Mouse (Mus musculus) thymus, adult 2 months (tissue): Measurements from ENCODE around the gene Bcap29. TPM values are rescaled to one million over a fixed set of nuclear protein-coding genes. Genes with fewer than 3 reads are reported as not detected.

Source experiments
- DNase-seq: peaks from one replicate; pipeline ENCODE4 v3.0.0; 2021
- H3K27ac ChIP-seq: fragments of 200-500 bp; 2 replicates; pipeline ENCODE4 v1.5.1; 2012; ENCODE audit warnings: low read length, control low read depth; ENCODE audit not compliant: control insufficient read depth, insufficient read depth
- H3K27me3 ChIP-seq: fragments of 200-500 bp; 2 replicates; pipeline ENCODE4 v1.6.1; 2012; ENCODE audit warnings: mild to moderate bottlenecking, low read length, moderate library complexity, mixed read lengths; ENCODE audit not compliant: control insufficient read depth, insufficient read depth
- H3K36me3 ChIP-seq: fragments of 200-500 bp; 2 replicates; pipeline ENCODE4 v1.6.1; 2012; ENCODE audit warnings: mild to moderate bottlenecking, low read length, moderate library complexity; ENCODE audit not compliant: control insufficient read depth, insufficient read depth
- H3K4me1 ChIP-seq: fragments of 200-500 bp; replicated peaks from 2 replicates; pipeline ENCODE4 v1.6.1; 2012; ENCODE audit warnings: low read length; ENCODE audit not compliant: control insufficient read depth, insufficient read depth
- H3K4me3 ChIP-seq: fragments of 200-500 bp; 2 replicates; pipeline ENCODE4 v1.5.1; 2012; ENCODE audit warnings: mild to moderate bottlenecking, low read length, control low read depth, moderate library complexity; ENCODE audit not compliant: control insufficient read depth, insufficient read depth
- CTCF ChIP-seq: fragments of 200-500 bp; IDR thresholded peaks from 2 replicates; pipeline ENCODE4 v1.5.1; 2012; ENCODE audit warnings: mild to moderate bottlenecking, control low read depth, low read length, moderate library complexity, borderline replicate concordance; ENCODE audit not compliant: control insufficient read depth, poor library complexity, insufficient read depth; ENCODE audit errors: extremely low read depth
- POLR2A ChIP-seq: fragments of 200-500 bp; IDR thresholded peaks from 2 replicates; pipeline ENCODE4 v1.6.1; 2012; ENCODE audit warnings: mild to moderate bottlenecking, low read length, control low read depth, moderate library complexity; ENCODE audit not compliant: control insufficient read depth, poor library complexity, insufficient read depth; ENCODE audit errors: extremely low read depth
- WGBS: fragments of 180-500 bp; shearing (Covaris S2); methylation state at CpG from one replicate; pipeline ENCODE4 v1.1.7; 2018; 5-methylcytosine and 5-hydroxymethylcytosine counted together
- polyA plus RNA-seq: library from polyadenylated mRNA; depleted of rRNA; stranded (reverse); fragments of >200 nt; gene quantifications from 2 replicates; pipeline ENCODE4 v1.2.3, GENCODE M21; 2012; rRNA removed

The Bcap29 gene
- polyA plus RNA-seq, 1 experiment: 3.9 TPM

DNA sequence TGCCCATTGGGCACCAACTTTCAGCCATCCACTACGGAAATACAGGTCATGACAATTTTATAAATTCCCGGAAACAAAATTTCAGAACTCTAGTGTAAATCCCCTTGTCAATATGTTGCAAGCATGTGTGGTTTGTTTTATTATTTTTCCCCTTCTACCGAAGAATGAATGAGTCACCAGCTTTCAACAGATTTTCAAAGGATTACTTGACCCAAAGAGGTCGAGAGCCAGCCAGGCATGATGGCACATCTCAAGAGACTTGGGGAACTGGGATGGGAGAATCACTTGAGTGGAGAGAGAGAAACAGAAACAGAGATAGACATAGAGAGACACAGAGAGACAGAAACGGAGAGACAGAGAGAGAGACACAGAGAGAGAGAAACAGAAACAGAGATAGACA, 73.7 kb downstream of the Bcap29 start:
- 84% methylated on average over 5 of the region's 5 CpGs for WGBS
- Histone ChIP-seq H3K4me3 (no peak overlapping the region), H3K27me3 (peaks cover 19% of the 10 kb centered on the region), H3K4me1 (no peaks in the 10 kb centered on the region), H3K36me3 (no peaks in the 10 kb centered on the region), H3K27ac (no peak overlapping the region)
- TF ChIP-seq CTCF: no peak
- TF ChIP-seq POLR2A: no peak
- no peak for DNase-seq

DNA sequence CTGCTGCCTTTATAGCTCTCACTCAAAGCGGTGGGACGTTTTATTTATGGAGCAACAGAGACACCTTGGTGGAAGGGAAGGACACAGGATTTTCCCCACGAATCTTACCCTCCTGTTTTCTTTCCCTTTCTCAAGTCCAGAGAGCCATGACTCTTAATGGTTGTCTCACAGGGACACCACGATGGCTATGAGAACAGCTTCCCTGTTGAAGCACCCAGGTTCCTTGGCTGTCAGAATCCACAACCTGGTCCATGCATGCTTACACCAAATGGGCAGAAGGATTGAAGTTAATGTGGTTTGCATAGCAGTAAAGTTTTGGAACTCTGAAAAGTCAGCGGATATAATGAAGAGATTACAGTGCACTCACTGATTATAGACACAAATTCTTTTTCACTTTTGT, 74.5 kb downstream of the Bcap29 start:
- H3K4me3 ChIP-seq: no peak overlapping the region
- no peak for TF ChIP-seq POLR2A
- no peak for TF ChIP-seq CTCF
- H3K27me3 ChIP-seq: peaks cover 19% of the 10 kb centered on the region
- H3K27ac ChIP-seq: no peak overlapping the region
- 23% methylated on average over 5 of the region's 5 CpGs for WGBS
- DNase-seq: no peak
- no peaks in the 10 kb centered on the region for H3K4me1 ChIP-seq
- H3K36me3 ChIP-seq: no peaks in the 10 kb centered on the region

DNA sequence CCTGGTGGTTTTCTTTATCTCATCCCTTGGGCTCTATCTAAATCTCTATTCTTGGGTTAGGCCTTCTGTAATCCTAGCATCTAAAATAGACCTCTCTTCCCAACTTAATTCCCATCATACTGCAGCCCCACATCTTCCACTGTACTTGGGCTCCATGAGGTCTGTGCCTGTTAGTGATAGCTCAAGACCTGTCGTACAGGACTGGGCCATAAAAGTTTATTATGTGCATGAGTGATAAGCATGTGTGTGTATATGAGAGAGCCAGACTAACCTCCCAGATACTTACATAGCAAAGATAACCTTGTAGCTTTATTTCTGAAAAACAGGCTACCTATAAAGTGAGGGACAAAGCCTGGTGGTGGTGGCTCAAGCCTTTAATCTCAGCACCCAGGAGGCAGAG, 80.1 kb downstream of the Bcap29 start:
- Histone ChIP-seq H3K36me3 (no peaks in the 10 kb centered on the region), H3K4me3 (no peak overlapping the region), H3K27me3 (peaks cover 9% of the 10 kb centered on the region), H3K27ac (no peak overlapping the region), H3K4me1 (no peaks in the 10 kb centered on the region)
- DNase-seq: no peak
- 96% methylated on average over 1 of the region's 1 CpGs for WGBS
- TF ChIP-seq CTCF: no peak
- no peak for TF ChIP-seq POLR2A

DNA sequence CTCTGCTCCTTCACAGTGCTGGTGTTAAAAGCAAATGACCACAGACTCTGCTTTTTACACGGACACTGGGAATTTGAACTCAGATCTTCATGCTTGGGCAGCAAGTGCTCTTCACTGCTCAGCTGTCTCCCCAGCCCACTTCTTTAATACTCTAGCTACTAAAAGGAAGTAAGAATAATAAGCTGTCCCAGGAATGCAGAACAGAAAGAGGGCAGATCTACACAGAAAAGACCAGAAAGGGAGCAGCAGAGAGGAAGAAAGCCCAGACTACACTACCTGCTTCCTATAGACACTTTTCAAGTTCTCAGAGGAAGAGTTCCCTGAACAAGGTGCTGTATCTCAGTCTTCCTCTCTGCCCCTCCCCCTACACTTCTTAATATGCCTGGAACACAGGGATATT, 83.2 kb downstream of the Bcap29 start:
- no peak overlapping the region for H3K27ac ChIP-seq
- H3K4me1 ChIP-seq: no peaks in the 10 kb centered on the region
- H3K4me3 ChIP-seq: no peak overlapping the region
- no peaks in the 10 kb centered on the region for H3K27me3 ChIP-seq
- no peak for TF ChIP-seq CTCF
- no peak for TF ChIP-seq POLR2A
- WGBS: 70% methylated on average over 1 of the region's 1 CpGs
- H3K36me3 ChIP-seq: no peaks in the 10 kb centered on the region
- DNase-seq: no peak

DNA sequence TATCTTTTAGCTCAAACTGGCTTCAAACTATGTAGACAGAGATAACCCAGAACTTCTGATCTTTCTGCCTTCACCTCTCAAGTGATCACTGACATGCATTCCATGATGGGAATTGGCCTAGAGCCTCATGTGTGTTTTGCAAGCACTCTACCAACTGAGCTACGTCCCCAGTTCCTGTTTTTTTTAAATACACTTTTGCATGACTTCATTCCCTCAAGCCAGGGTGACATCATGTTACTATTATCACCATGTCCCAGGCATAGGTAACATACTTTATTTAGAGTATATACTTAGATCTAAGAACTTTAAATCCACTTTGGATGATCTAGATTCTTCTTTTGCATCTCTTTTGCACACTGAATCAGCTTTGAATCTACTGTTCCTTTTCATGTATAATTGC, 88.4 kb downstream of the Bcap29 start:
- Histone ChIP-seq H3K4me3 (no peak overlapping the region), H3K36me3 (no peaks in the 10 kb centered on the region), H3K27me3 (no peaks in the 10 kb centered on the region), H3K4me1 (no peaks in the 10 kb centered on the region), H3K27ac (no peak overlapping the region)
- DNase-seq: no peak
- TF ChIP-seq CTCF (no peak), POLR2A (no peak)
- WGBS: 24% methylated on average over 1 of the region's 1 CpGs

DNA sequence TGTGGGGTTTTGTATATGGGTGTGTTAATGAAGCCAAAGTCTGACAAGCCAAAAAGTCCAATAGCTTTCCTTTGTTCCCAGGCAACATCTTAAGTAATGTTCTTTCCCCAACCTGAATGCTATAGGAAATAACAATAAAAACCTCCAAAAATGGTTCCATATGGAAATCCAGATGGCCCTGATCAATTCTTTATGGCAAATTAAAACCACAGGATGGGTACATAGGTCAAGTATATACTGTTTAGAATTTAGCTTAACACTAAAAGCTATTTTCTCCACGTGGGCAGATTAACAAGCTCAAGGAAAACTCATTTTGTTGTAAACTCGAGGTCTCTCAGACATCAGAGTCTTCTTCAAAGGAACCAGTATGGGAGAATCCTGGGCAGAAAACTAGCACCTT, 89.2 kb downstream of the Bcap29 start:
- TF ChIP-seq CTCF (no peak), POLR2A (no peak)
- Histone ChIP-seq H3K4me3 (no peak overlapping the region), H3K4me1 (no peaks in the 10 kb centered on the region), H3K27me3 (no peaks in the 10 kb centered on the region), H3K27ac (no peak overlapping the region), H3K36me3 (no peaks in the 10 kb centered on the region)
- 60% methylated on average over 2 of the region's 2 CpGs for WGBS
- DNase-seq: no peak

DNA sequence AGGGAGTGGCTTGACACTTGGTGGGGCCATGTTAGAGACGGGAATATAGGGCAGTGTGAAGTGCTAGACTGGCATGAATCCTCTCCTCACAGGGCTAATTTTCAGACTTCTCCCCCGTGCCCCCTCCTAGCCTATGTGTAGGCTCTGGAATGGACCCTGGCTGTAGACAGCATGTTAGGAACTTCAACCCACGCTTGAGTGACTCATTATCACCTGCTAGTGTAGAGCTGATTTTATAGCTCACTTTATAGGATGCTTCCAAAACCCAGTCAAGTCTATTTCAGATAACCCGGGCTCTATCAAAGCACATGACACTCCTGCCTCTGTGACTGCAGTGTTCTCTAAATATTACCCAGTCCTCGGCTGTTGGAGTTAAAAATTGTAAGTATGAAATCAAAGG, 92.9 kb downstream of the Bcap29 start:
- Histone ChIP-seq H3K4me1 (no peaks in the 10 kb centered on the region), H3K27ac (no peak overlapping the region), H3K27me3 (no peaks in the 10 kb centered on the region), H3K36me3 (no peaks in the 10 kb centered on the region), H3K4me3 (no peak overlapping the region)
- 85% methylated on average over 5 of the region's 5 CpGs for WGBS
- DNase-seq: no peak
- no peak for TF ChIP-seq POLR2A
- TF ChIP-seq CTCF: no peak

Other genes with a start within 250 kb of the Bcap29 start
- 0.09 and 0.36 TPM in 2 replicates for gene Slc26a3, start 243.8 kb downstream of the Bcap29 start, polyA plus RNA-seq
- gene Cbll1, start 135.0 kb downstream of the Bcap29 start, polyA plus RNA-seq: 14.0 and 14.2 TPM in 2 replicates
- 0.19 and 1.0 TPM in 2 replicates for gene Slc26a4, start 74.7 kb downstream of the Bcap29 start, polyA plus RNA-seq
- gene Dus4l, start 20.2 kb upstream of the Bcap29 start, polyA plus RNA-seq: 1.4 and 4.4 TPM in 2 replicates
- gene Cog5, start 20.2 kb upstream of the Bcap29 start, polyA plus RNA-seq: 37.2 and 40.6 TPM in 2 replicates
- gene Gpr22, start 79.3 kb upstream of the Bcap29 start, polyA plus RNA-seq: 0.28 TPM in 1 of 2 replicates, not detected in the other